Mouse (Mus musculus) gastrocnemius, postnatal 25 days (tissue): ENCODE measurements around the gene Kmt2d. TPM values are rescaled to one million over a fixed set of nuclear protein-coding genes. Genes with fewer than 3 reads are reported as not detected.
A peak's percentile ranks its signal among the peaks of the same experiment; 100 is the strongest.

Experiments used
- DNase-seq: peaks from one replicate; pipeline ENCODE4 v3.0.0; 2022
- total RNA-seq, 2 experiments: library from RNA; stranded (reverse); gene quantifications; 1 replicate in 1 of 2; 2 replicates in 1 of 2; pipeline ENCODE4 v1.2.3; 2021

Kmt2d gene
- total RNA-seq, 2 experiments from 2014 or later = 36.6 to 43.5 TPM

- peak; percentile 5 for DNase-seq
Measured at GRCm38 (mm10) chr15:98859319-98860043, 11.5 kb downstream of the Kmt2d start.

- no peak for DNase-seq
Measured at GRCm38 (mm10) chr15:98854214-98854613, 16.8 kb downstream of the Kmt2d start.

- peak; percentile 18 for DNase-seq
Measured at GRCm38 (mm10) chr15:98853161-98853937, 17.7 kb downstream of the Kmt2d start.

DNA sequence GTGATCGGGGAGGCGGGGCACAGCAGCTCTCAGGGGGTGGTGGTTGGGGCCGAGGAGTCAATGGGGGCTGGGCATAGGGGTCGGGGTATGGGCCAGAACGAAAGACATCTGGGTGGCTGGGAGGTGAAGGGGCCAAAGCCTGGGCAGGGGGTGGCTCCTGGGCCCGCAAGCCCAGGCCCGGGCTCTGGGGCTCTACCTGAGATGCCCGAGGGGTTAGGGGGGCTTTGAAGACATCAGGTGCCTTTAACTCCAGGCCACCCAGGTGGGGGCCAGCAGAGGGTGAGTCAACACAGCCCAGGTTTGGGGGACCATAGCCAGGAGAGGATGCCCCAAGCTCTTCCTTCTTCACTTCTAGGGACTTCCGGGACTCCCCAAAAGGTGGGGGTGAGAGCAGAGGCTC lies 18.3 kb downstream of the Kmt2d start:
- DNase-seq = peak; percentile 4

- DNase-seq = no peak
Measured at GRCm38 (mm10) chr15:98852071-98852470, 18.9 kb downstream of the Kmt2d start.

DNA sequence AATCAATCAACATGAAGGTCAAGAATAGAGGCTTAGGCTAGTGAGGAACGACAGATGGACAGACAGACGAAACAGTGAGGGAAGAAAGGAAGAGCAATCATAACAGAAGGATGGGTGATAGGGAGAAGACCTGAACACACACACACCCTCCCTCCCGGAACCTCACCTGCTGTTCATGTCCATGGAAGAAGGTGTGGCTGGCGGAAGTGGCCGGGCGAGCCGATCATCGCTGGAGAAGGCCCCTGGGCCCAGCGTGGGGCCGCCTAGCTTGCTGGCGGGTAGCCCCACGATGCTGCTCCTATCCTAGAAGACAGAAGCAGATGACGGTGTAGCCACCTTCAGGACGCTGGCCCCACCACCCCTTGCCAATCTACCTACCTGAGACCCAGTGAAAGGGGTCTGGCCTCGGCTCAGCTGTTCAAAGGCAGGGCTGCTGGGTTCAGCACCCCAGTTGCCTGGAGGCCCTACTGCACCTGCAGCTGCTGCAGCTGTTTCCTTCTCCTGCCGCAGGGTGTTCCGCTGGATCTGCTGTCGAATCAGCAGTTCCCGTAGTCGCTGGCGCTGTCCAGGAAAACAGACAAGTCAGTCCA lies 19.7 kb downstream of the Kmt2d start:
- no peak for DNase-seq

DNA sequence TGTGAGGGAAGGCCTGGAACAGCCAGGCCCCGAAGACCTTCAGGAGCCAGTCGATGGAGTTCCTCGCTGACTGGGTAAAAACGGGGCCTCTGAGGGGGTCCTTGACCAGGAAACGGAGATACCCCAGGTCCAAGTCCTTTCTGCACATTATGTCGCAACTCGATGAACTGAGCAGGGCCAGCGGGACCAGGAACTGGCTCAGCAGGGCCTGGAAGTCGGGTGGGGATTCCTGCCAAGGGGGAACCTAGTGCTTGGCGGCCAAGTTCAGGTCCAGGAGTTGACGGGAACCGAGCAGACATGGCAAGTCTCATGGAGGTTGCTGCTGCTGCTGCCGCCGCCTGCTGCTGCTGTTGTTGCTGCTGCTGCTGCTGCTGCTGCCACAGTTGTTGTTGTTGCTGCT lies 20.3 kb downstream of the Kmt2d start:
- DNase-seq = no peak

DNA sequence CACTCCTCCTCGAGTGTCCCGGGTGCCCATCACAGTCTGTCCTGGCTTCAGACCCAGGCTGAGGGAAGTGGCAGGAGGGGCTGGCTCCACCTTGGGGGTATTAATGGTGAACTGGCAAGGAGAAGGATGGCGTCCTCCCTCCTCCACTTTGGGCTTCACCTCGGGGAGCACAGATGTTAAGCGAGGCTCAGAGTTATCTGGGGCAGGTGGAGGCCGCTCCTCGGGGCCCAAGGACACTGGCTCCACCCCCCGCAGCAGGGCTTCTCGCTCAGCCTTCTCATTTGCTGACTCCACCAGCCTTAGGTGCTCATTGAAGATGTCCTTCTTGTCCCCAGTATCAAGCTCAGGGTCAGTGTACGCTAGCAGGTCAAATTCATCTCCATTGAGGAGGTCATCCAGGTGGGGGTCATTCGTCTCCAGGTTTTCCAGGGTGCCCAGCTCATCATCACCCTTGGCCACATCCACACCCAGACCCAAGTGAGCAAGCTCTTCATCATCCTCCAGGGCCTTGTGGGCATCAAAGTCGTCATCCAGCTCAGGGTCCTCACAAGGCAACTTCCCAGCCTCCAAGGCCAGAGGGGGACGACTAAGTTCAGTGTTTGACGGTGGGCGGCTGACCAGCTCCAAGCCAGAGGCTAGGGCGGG lies 20.9 kb downstream of the Kmt2d start:
- no peak for DNase-seq

DNA sequence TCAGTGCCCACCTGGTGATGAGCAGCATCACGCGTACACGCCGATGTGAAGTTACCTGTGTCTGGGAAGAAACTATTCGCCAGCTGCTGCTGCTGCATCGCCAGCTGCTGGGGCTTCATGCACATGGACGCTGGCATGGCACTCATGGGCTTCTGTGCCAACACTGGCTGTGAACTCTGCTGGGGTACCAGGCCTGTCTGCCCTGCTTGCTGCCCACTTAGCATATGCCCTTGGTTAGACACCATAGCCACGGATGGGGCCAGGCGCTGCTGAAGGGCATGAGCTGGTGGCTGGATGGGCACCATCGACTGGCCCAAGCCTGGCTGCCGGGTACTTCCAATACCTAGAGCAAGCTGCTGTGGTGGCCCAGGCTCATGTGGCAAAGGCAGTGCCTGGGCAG lies 21.8 kb downstream of the Kmt2d start:
- DNase-seq = no peak

DNA sequence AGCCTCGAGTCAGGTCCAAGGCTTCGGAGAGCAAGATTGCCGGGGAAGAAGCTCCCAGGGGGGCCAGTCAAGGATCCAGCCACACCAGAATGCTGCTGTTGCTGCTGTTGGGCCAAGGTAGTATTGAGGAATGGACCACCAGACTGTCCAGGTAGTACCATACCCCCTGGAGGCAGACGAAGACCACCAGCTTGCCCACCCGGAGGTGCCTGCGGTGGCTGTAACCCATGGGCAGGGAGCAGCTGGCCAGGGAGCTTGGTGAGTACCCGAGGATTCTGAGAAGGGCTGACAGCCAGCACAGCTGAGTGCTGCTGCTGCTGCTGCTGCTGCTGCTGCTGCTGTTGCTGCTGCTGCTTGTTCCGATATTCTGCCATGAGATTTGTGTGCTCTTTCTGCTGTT lies 24.9 kb downstream of the Kmt2d start:
- no peak for DNase-seq

DNA sequence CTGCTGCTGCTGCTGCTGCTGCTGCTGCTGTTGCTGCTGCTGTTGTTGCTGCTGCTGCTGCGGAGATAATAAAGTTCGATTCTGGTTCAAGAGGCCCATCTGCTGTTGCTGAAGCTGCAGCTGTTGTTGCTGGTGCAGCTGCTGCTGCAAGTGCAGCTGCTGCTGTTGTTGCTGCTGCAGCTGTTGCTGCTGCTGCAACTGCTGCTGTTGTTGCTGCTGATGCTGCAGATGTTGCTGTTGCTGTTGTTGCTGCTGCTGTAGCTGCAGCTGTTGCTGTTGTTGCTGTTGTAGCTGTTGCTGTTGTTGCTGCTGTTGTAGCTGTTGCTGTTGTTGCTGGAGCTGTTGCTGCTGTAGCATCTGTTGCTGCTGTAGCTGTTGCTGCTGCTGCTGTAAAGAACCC lies 25.9 kb downstream of the Kmt2d start:
- DNase-seq = no peak

DNA sequence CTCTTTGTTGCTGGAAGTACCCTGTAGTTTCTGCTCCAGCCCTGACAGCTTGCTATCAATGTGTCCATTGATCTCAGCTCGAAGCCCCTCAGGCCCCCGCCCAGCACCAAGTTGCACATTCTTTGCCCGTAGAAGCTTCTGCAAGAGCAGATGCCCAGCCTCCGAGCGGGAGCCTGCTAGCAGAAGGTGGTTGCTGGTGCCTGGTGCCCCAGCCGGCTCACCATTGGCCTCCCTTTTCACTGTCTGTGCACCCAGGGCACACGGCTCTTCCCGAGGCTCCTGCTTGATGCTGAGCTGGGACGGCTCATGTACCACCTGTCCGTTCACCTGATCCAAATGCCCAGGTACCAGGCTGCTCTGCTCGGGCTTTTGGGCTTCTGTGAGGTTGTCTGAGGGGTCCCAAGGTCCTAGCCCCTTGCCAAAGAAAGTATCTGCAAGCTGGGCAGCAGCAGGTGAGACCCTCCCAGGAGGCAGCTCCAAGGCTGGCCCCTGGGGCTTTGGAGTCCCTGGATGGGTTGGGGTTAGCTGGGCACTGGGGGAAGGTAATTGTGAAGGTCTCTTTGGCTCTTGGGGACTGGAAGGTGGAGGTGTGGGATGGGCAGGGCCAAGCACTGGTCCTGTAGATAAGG lies 27.3 kb downstream of the Kmt2d start:
- no peak for DNase-seq

GRCm38 (mm10) chr15:98839671-98840585 lies 31.1 kb downstream of the Kmt2d start:
- DNase-seq = no peak

GRCm38 (mm10) chr15:98839161-98839560 lies 31.8 kb downstream of the Kmt2d start:
- DNase-seq = no peak

DNA sequence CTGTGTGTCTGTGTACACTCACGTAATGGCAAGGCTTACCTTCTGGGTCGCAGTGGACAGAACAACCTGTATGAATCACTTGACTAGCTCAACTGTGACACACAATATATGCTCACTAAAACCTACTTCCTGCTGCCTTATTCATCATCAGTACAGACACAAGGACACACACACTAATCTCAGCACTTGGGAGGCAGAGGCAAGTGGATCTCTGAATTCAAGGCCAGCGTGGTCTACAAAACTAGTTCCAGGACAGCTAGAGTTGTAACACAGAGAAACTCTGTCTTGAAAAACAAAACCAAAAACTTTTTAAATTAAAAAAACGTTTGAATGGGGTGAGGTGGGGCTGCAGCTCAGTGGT lies 33.3 kb downstream of the Kmt2d start:
- DNase-seq = no peak

GRCm38 (mm10) chr15:98837006-98837742 lies 33.8 kb downstream of the Kmt2d start:
- no peak for DNase-seq

- DNase-seq = no peak
Measured at GRCm38 (mm10) chr15:98835291-98835690, 35.7 kb downstream of the Kmt2d start.

- DNase-seq = no peak
Measured at GRCm38 (mm10) chr15:98834059-98834458, 36.9 kb downstream of the Kmt2d start.

DNA sequence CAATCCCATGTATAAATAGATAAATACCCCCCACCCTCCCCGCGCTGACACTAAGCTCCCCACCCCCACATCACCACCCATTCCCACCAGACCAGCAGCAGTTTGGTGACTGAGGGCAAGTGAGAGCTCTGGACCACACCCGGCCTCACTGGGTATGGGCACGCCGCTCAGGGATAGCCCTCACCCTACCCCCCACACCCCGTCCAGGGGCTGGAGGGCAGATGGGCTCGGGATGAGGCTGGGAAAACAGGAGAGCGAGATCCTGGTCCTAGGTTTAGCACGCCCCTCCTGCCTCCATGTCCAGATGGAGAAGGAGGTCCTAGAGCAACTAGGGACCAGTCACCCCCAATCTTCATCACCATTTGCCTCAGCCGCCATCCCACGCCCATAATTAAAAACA lies 37.7 kb downstream of the Kmt2d start:
- no peak for DNase-seq
